Mouse (Mus musculus): ENCODE measurements around the gene Adcy3.

GRCm38 (mm10) chr12:4184648-4185047 lies 51.7 kb downstream of the Adcy3 start:
- TF ChIP-seq GATA1 (IDR thresholded peaks at IDR 0.05; ENCODE audit: borderline replicate concordance, low read length) (no peak), FLI1 (IDR thresholded peaks at IDR 0.05; ENCODE audit: low read length) (no peak)

All from megakaryocyte, embryonic 14.5 days (primary cell).